Mouse (Mus musculus) liver, embryonic 16.5 days (tissue): ENCODE data around the gene Cybb. TPM values are rescaled to one million over a fixed set of nuclear protein-coding genes. Genes with fewer than 3 reads are reported as not detected.
"Not testable (repeated sequence)": the region's sequence is repeated elsewhere in the genome, so short reads cannot be mapped to it uniquely, and the experiment has no call there.

ENCODE experiments used
- ATAC-seq: fragments of 200-750 bp; cut with Nextera tagmentation; 2 replicates; pipeline ENCODE4 v1.8.0; 2017; ENCODE audit warnings: low read depth, mild to moderate bottlenecking, moderate number of reproducible peaks, moderate library complexity
- H3K27ac ChIP-seq: fragments of 300-500 bp; sonication (generic); 2 replicates; pipeline ENCODE4 v1.5.1; 2014; ENCODE audit warnings: mild to moderate bottlenecking, low read length
- H3K27me3 ChIP-seq: fragments of 300-500 bp; sonication (generic); 2 replicates; pipeline ENCODE4 v1.6.1; 2014; ENCODE audit warnings: low read depth, low read length, mixed read lengths; ENCODE audit not compliant: control insufficient read depth, insufficient read depth
- H3K36me3 ChIP-seq: fragments of 300-500 bp; sonication (generic); 2 replicates; pipeline ENCODE4 v1.6.1; 2014; ENCODE audit warnings: mild to moderate bottlenecking; ENCODE audit not compliant: control insufficient read depth, insufficient read depth
- H3K4me1 ChIP-seq: fragments of 300-500 bp; sonication (generic); 2 replicates; pipeline ENCODE4 v1.6.1; 2014; ENCODE audit warnings: low read depth, low read length, mixed read lengths; ENCODE audit not compliant: control insufficient read depth
- H3K4me2 ChIP-seq: fragments of 300-500 bp; sonication (generic); 2 replicates; pipeline ENCODE4 v1.6.1; 2014; ENCODE audit warnings: low read depth, low read length, mixed read lengths
- H3K4me3 ChIP-seq: fragments of 300-500 bp; sonication (generic); 2 replicates; pipeline ENCODE4 v1.5.1; 2014; ENCODE audit warnings: low read depth, mild to moderate bottlenecking, low read length
- H3K9ac ChIP-seq: fragments of 300-500 bp; sonication (generic); 2 replicates; pipeline ENCODE4 v1.6.1; 2014; ENCODE audit warnings: low read depth, low read length
- H3K9me3 ChIP-seq: fragments of 300-500 bp; sonication (generic); replicated peaks from 2 replicates; pipeline ENCODE4 v1.6.1; 2016; ENCODE audit warnings: low read length; ENCODE audit not compliant: control insufficient read depth
- WGBS: fragments of 180-500 bp; shearing (Covaris S2); extraction: QIAGEN DNeasy Blood & Tissue Kit; methylation state at CpG from one replicate; pipeline ENCODE4 v1.1.7; 2014; ENCODE audit not compliant: insufficient replicate concordance; 5-methylcytosine and 5-hydroxymethylcytosine counted together
- polyA plus RNA-seq: library from polyadenylated mRNA; unstranded; fragments of >200 nt; fragmentation: Nextera tagmentation; extraction: Ambion mirVana; gene quantifications from 2 replicates; pipeline ENCODE4 v1.2.1, GENCODE M21; 2015

The Cybb gene
- polyA plus RNA-seq, result 17.9 and 19.6 TPM in 2 replicates

DNA sequence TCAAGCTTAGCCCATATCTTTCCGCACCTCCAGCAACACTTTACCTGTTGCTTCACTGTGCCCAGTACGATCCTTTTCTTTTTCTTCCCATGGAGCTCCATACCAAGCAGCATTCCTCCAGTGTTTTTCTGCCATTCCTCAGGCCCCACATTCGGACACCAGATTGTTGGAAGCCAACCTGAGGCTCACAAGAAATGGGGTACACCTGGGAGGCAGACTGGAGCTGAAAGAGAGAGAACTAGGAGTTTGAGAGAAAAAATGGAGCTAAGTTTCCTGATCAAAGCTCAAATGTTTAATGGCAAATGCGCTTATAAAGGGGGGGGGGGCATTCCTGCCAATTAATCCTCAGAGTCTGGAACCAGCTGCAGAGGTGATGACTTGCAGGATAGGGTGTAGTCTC lies at the start of gene Cybb:
Cybb (minus strand) TSS at position 101 of the 400 bp plus-strand sequence.
- H3K9ac ChIP-seq, result no peak within 1 kb of the TSS
- H3K36me3 ChIP-seq, result no peaks in the 10 kb centered on the region
- no peaks in the 10 kb centered on the region for H3K9me3 ChIP-seq
- no peak for ATAC-seq
- H3K4me3 ChIP-seq, result no peak within 1 kb of the TSS
- H3K27me3 ChIP-seq, result no peaks in the 10 kb centered on the region
- no peak within 1 kb of the TSS for H3K27ac ChIP-seq
- H3K4me1 ChIP-seq, result no peaks in the 10 kb centered on the region
- no peak within 1 kb of the TSS for H3K4me2 ChIP-seq
- WGBS, result 60% methylated on average over 4 of the region's 4 CpGs

DNA sequence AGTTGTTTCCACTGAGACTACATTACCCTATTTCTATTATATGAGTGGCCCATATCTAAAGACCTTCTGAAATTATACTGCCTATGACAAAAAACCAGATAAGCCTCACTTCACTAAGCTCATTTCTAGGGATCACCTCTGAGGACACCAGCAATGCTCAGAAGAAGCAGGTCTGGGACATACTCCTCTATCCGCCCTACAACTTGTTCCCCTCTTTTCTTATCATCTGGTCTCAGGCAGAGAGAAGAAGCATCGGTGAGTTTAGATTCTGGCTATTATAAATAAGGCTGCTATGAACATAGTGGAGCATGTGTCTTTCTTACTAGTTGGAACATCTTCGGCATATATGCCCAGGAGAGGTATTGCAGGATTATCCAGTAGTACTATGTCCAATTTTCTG lies 49.3 kb upstream of the Cybb start:
- Histone ChIP-seq H3K27me3 (no peaks in the 10 kb centered on the region), H3K9ac (no peak overlapping the region), H3K4me3 (no peak overlapping the region), H3K4me2 (no peak overlapping the region), H3K9me3 (no peaks in the 10 kb centered on the region), H3K27ac (no peak overlapping the region), H3K36me3 (no peaks in the 10 kb centered on the region), H3K4me1 (no peaks in the 10 kb centered on the region)
- ATAC-seq, result 0 out of 2 replicates have a peak, but pooled peaks have one; percentile 24
- 54% methylated on average over 3 of the region's 3 CpGs for WGBS

GRCm38 (mm10) chrX:9519969-9520368 lies 32.4 kb upstream of the Cybb start:
- not testable (repeated sequence) for H3K4me2 ChIP-seq, H3K27ac ChIP-seq, H3K9me3 ChIP-seq, H3K4me1 ChIP-seq, H3K9ac ChIP-seq, H3K4me3 ChIP-seq, ATAC-seq, H3K27me3 ChIP-seq, H3K36me3 ChIP-seq
- 19% methylated on average over 2 of the region's 2 CpGs for WGBS

DNA sequence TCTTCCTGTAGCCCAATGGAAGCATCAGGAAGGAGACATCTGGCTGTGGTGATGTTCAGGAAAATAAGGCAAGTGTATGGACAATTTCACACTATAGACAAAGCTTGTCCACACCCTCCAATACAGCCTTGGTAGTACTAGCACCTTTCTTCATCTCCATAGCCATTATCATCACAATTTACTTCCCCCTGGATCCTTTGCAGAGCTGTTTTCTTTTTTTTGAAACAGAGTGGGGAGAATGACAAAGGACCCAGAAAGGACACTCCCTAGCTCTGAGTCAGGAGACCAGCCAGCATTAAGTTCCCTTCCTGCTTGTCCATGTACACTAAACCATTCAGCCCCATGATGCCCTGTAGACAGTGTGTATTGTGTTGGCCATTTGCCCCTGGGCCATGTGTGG lies 30.0 kb upstream of the Cybb start:
- not testable (repeated sequence) for H3K4me3 ChIP-seq, H3K4me2 ChIP-seq, H3K36me3 ChIP-seq, H3K9ac ChIP-seq, ATAC-seq, H3K9me3 ChIP-seq, H3K4me1 ChIP-seq, H3K27ac ChIP-seq, H3K27me3 ChIP-seq

DNA sequence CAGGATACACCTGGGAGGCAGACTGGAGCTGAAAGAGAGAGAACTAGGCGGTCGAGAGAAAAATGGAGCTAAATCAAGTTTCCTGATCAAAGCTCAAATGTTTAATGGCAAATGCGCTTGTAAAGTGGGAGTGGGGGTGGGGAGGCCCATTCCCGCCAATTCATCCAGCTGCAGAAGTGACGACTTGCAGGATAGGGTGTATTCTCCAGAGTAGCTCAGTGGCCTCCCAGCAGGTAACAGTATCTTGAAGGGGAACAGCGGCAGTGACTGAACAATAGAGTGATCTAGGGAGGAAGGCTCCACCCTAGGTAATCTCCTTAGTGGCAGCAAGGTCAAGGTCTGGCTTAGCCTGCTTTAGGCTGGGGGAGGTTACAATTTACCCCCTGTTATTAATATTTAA lies 12.5 kb downstream of the Cybb start:
- not testable (repeated sequence) for H3K4me2 ChIP-seq, ATAC-seq, H3K27me3 ChIP-seq, H3K9me3 ChIP-seq, H3K4me1 ChIP-seq, H3K36me3 ChIP-seq, H3K4me3 ChIP-seq, H3K27ac ChIP-seq, H3K9ac ChIP-seq
- WGBS, result 68% methylated on average over 6 of the region's 6 CpGs

- Histone ChIP-seq H3K27me3 (no peaks in the 10 kb centered on the region), H3K9me3 (no peaks in the 10 kb centered on the region), H3K4me1 (no peaks in the 10 kb centered on the region), H3K4me2 (no peak overlapping the region), H3K36me3 (no peaks in the 10 kb centered on the region), H3K9ac (no peak overlapping the region), H3K27ac (no peak overlapping the region), H3K4me3 (no peak overlapping the region)
- ATAC-seq, result no peak
Measured at GRCm38 (mm10) chrX:9474440-9474839, 13.1 kb downstream of the Cybb start.

DNA sequence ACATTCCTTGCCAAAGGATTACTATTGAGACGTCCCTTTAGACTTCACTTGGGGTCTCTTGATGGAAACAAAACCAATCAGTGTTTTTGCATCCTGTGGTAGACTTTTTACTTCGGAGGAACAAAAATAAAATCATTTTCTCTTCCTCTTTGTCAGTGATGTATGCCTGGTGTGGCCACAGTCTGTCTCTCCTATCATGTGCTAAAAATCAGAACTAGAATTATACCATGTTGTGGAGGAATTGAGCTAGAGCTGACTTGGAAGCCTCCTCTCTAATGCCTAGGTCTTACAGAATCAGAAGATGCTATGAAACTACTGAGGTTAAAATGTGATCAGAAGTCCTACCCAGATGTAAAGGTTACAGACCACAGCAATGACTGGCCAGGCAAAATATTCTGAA lies 13.8 kb downstream of the Cybb start:
- Histone ChIP-seq H3K27me3 (no peaks in the 10 kb centered on the region), H3K36me3 (no peaks in the 10 kb centered on the region), H3K27ac (no peak overlapping the region), H3K4me1 (no peaks in the 10 kb centered on the region), H3K9ac (no peak overlapping the region), H3K9me3 (no peaks in the 10 kb centered on the region), H3K4me2 (no peak overlapping the region), H3K4me3 (no peak overlapping the region)
- WGBS, result 26% methylated on average over 2 of the region's 2 CpGs
- no peak for ATAC-seq

DNA sequence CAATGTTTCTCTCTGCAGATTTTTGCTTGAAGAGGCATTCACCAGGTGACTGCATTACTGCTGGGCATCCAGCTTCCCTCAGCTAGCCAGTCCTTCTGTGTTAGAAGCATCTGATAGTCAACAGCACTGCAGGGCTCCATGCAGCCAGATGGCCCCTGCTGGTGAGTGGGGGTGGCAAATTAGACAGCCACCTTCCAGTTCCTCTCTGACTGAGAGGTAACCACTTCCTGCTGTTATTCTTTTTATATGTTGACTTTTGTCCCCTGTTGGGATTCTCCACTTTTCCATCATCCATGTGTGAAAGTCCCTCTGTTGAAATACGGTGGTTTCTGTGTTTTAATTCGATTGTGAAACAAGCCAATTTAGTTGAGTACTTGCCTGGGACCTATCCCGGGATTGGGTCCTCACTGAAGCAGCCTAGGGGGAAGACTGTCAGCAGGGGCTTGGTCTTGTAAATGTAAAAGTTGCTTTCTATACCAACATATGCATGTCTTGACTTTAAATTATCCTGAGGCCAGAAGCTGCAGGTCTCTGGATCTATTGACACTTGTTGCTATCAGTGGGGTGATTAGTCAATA lies 16.7 kb downstream of the Cybb start:
- Histone ChIP-seq H3K9me3 (no peaks in the 10 kb centered on the region), H3K27me3 (no peaks in the 10 kb centered on the region), H3K27ac (no peak overlapping the region), H3K4me1 (no peaks in the 10 kb centered on the region), H3K4me3 (no peak overlapping the region), H3K9ac (no peak overlapping the region), H3K36me3 (no peaks in the 10 kb centered on the region), H3K4me2 (no peak overlapping the region)
- 29% methylated on average over 3 of the region's 3 CpGs for WGBS
- no peak for ATAC-seq

- Histone ChIP-seq H3K4me3 (no peak overlapping the region), H3K36me3 (no peaks in the 10 kb centered on the region), H3K9ac (no peak overlapping the region), H3K27me3 (no peaks in the 10 kb centered on the region), H3K4me2 (no peak overlapping the region), H3K27ac (no peak overlapping the region), H3K9me3 (no peaks in the 10 kb centered on the region), H3K4me1 (no peaks in the 10 kb centered on the region)
- no peak for ATAC-seq
Measured at GRCm38 (mm10) chrX:9469100-9469499, 18.5 kb downstream of the Cybb start.

GRCm38 (mm10) chrX:9467020-9467419 lies 20.6 kb downstream of the Cybb start:
- WGBS, result 51% methylated on average over 4 of the region's 4 CpGs
- Histone ChIP-seq H3K4me3 (no peak overlapping the region), H3K27me3 (no peaks in the 10 kb centered on the region), H3K27ac (no peak overlapping the region), H3K36me3 (no peaks in the 10 kb centered on the region), H3K9me3 (no peaks in the 10 kb centered on the region), H3K9ac (no peak overlapping the region), H3K4me2 (no peak overlapping the region), H3K4me1 (no peaks in the 10 kb centered on the region)
- no peak for ATAC-seq
